Mouse (Mus musculus): ENCODE data around the gene Tent4b.

DNA sequence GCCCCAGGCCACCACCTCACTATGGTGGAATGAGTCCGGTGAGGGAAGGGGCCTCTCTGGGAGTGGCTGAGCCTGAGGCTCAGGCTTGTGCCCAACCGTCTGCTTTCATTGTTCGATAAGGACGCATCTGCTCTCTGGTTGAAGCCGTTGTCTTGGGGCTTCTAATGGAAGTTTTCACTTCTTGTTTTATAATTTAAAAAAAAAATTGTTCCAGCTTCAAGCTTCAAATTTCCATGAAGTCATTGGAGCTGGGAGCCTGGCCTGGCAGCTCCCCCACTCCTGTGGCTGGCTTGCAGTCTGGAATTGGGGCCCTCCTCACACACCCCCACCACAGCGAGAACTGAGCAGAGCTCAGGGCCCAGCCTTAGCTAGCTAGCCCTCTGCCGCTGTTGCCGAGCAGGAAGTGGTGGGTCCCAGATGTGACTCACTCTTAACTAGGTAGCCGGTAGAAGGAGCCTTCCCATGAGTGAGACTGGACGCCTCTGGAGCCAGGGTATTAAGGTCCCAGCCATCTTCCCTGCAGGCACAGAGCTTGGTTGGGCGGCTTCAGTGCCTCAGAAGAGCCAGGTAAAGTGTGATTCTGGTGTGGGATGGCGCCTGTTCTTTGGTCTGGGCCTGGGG lies 89.7 kb downstream of the Tent4b start:
- TF ChIP-seq POLR2A (IDR thresholded peaks at IDR 0.05; ENCODE audit: borderline replicate concordance, low read depth, low read length) (no peak), CTCF (IDR thresholded peaks at IDR 0.05; ENCODE audit: low read depth, low read length) (no peak)
